Mouse (Mus musculus): ENCODE data around the gene Sf1.

GRCm38 (mm10) chr19:6375423-6376254 lies 12.1 kb downstream of the Sf1 start:
- no peak for TF ChIP-seq POLR2A (IDR thresholded peaks at IDR 0.05; ENCODE audit: low read depth, low read length)
- TF ChIP-seq CTCF (IDR thresholded peaks at IDR 0.05; ENCODE audit: borderline replicate concordance, insufficient read depth, low read length) = no peak
